Mouse (Mus musculus): Measurements from ENCODE around the gene Olfr273.
"Not testable (repeated sequence)": the region's sequence is repeated elsewhere in the genome, so short reads cannot be mapped to it uniquely, and the experiment has no call there.

Gene Olfr273

DNA sequence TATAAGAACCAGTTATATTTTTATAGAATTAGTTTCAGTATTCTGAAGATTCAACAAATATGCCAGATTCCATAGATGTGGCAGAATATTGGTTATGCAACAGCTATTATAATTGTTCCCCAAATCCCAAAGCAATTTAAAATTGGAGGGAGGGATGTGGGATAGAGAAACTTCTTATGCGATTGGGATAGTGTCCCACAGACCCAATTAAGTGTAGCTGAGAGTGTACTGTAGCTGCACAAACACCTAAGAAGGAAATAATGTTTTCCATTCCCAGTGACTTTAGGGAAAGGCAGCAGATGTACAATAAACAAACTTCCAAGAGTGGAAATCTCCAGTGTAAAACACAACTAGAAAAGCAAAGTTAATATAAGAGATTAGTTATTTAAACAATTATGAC is at the start of gene Olfr273:
Gene Olfr273, minus strand, starts transcription at position 101 of the 400 bp plus-strand sequence.
- no peak for DNase-seq

DNA sequence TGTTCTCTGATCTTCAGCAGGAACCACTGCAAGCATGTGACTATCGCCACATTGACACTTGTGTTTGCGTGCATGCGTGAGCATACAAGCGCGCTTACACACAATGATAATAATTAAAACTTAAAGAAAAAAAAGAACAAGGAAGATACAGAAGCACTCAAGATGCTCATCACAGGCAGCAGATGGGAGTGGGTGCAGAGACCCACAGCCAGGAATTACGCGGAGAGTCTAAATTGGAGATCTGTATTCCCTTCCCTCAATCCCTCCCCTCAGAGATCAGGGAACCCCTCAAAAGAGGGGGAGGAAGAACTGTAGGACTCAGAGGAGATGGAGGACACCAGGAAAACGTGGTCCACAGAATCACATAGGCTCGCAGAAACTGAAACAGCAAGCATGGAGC is 5.1 kb upstream of the Olfr273 start:
- no peak for DNase-seq

GRCm38 (mm10) chr4:52849672-52850071 is 9.4 kb downstream of the Olfr273 start:
- peak in 1 of 2 experiments; percentile 6 for DNase-seq

DNA sequence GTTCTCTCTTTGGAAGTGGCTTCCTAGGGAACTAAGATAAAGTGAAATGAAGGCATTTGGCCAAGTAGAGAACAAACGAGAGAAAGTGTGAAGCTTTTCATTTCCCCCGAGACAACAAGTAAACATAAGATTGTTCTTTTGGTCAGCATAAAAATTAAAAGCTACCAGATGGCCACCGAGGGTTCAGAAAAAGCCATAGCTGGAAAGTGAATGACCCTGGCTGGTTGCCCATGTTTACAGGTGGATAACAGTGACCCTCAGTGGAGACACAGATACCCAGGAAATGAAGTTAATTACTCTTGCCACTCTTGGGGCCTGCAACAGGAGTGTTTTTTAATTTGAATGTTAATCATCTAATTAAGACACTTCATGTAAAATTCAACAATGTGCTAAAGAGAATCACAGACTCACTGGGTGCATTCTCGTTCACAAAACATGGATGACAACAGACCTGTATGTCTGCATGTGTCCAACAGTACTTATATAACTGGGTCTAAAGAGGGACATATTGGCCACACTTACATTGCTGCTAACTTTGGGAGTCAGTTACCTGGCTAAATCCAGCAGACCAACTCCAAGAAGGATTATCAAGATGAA is 9.9 kb downstream of the Olfr273 start:
- DNase-seq = peak; percentile 82 to 86

GRCm38 (mm10) chr4:52845411-52845810 is 13.6 kb downstream of the Olfr273 start:
- DNase-seq = not testable (repeated sequence)

GRCm38 (mm10) chr4:52821375-52821774 is 37.7 kb downstream of the Olfr273 start:
- DNase-seq = no peak

DNA sequence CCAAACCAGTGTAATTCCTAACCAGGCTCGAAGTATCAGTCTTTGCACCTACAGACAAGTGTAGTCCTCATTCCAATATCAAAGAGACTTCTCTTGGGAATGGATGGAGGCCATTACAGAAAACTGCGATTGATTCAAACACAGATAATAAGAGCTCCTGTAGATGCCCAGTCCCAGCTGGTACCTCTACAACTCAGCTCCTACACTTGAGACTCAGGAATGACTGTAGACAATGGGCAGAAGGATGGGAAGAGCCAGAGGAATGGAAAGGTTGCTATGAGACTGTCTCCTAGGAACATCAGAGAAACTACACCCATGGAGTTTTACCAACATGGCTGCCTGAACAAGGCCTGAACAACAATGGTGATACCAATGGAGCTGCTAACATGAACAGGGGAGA is 44.7 kb downstream of the Olfr273 start, which contains the start of gene Olfr275:
Gene Olfr275, plus strand, starts transcription at position 301 of the 400 bp plus-strand sequence.
- DNase-seq = no peak

DNA sequence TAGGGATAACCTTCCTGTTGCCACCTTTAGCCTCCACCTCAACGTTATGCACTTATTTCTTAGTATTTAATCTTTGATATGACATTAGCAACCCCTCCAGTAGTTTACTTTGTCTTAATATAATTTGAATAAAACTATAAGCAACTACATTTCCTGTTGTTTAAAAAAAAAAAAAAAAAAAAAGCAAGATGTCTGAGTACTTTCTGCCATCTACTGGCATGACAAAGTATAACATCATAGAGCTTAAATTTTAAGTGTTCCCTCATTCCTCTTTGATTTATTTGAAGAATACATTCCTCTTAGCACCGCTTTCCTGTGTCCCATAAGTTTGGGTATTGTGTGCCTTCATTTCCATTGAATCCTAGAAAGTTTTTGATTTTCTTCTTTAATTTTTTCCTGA is 47.2 kb downstream of the Olfr273 start:
- DNase-seq = peak in 1 of 2 experiments; percentile 25

Data from cerebellum, postnatal 10 days (tissue).